Mouse (Mus musculus) hindbrain, postnatal 0 days (tissue): ENCODE results near the gene Tgfbr2. TPM values are rescaled to one million over a fixed set of nuclear protein-coding genes. Genes with fewer than 3 reads are reported as not detected.

Experiments
- ATAC-seq: fragments of 200-750 bp; cut with Nextera tagmentation; 2 replicates; pipeline ENCODE4 v1.8.0; 2017; ENCODE audit warnings: mild to moderate bottlenecking, moderate TSS enrichment, moderate library complexity
- DNase-seq: peaks from one replicate; pipeline ENCODE4 v3.0.0-alpha.2; 2015; ENCODE audit warnings: low spot score
- H3K27ac ChIP-seq: fragments of 300-500 bp; sonication (generic); 2 replicates; pipeline ENCODE4 v1.5.1; 2014; ENCODE audit warnings: mild to moderate bottlenecking
- H3K27me3 ChIP-seq: fragments of 300-500 bp; sonication (generic); 2 replicates; pipeline ENCODE4 v1.6.1; 2014; ENCODE audit warnings: low read length, mixed read lengths; ENCODE audit not compliant: insufficient read depth
- H3K36me3 ChIP-seq: fragments of 300-500 bp; sonication (generic); 2 replicates; pipeline ENCODE4 v1.6.1; 2014; ENCODE audit warnings: low read length, mixed read lengths; ENCODE audit not compliant: insufficient read depth
- H3K4me1 ChIP-seq: fragments of 300-500 bp; sonication (generic); 2 replicates; pipeline ENCODE4 v1.6.1; 2014; ENCODE audit warnings: antibody characterized with exemption, low read length, mixed read lengths; ENCODE audit not compliant: insufficient read depth
- H3K4me2 ChIP-seq: fragments of 300-500 bp; sonication (generic); 2 replicates; pipeline ENCODE4 v1.6.1; 2014; ENCODE audit warnings: low read depth, mild to moderate bottlenecking, low read length, moderate library complexity, mixed read lengths
- H3K4me3 ChIP-seq: fragments of 300-500 bp; sonication (generic); 2 replicates; pipeline ENCODE4 v1.5.1; 2014; ENCODE audit warnings: low read length
- H3K9ac ChIP-seq: fragments of 300-500 bp; sonication (generic); replicated peaks from 2 replicates; pipeline ENCODE4 v1.6.1; 2014; ENCODE audit warnings: mild to moderate bottlenecking, low read length, moderate library complexity, mixed read lengths
- H3K9me3 ChIP-seq: fragments of 300-500 bp; sonication (generic); 2 replicates; pipeline ENCODE4 v1.6.1; 2016; ENCODE audit warnings: low read length, mixed read lengths
- CTCF ChIP-seq: IDR thresholded peaks from 2 replicates; pipeline ENCODE4 v1.5.1; 2016; ENCODE audit warnings: antibody characterized with exemption, control low read depth, low read depth
- WGBS: fragments of 180-500 bp; shearing (Covaris S2); extraction: QIAGEN DNeasy Blood & Tissue Kit; methylation state at CpG from one replicate; pipeline ENCODE4 v1.1.7; 2014; 5-methylcytosine and 5-hydroxymethylcytosine counted together
- polyA plus RNA-seq: library from polyadenylated mRNA; unstranded; fragments of >200 nt; fragmentation: Nextera tagmentation; extraction: Ambion mirVana; gene quantifications from 2 replicates; pipeline ENCODE4 v1.2.1, GENCODE M21; 2015
- total RNA-seq: library from RNA; depleted of rRNA; stranded (reverse); fragments of >200 nt; gene quantifications from 2 replicates; pipeline ENCODE4 v1.2.3, GENCODE M21; 2014

Gene Tgfbr2
- total and polyA plus RNA-seq, 2 experiments from 2014 or later = 7.7 to 21.7 TPM

DNA sequence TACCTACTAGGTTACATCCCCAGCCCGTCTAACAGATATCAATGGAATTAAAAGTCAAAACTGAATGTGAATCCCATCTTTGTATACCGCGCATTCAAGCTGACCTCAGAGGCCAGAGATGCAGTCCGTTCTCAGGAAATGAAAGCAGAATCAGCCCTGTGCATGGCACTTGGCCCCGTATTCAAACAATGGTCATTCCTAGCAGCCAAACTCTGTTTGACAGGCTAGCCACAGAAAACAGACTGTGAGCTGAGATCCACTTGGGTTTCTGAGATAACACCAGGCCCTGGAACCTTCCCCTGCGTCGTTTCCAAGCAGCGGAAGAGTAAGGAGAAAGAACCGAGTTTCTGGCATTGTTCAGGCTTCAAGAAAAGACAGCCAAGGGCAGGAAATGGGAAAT is 28.9 kb downstream of the Tgfbr2 start:
- 50% methylated on average over 9 of the region's 9 CpGs for WGBS
- no peak overlapping the region; the same call in 1 of the 2 replicates for H3K27ac ChIP-seq
- no peaks in the 10 kb centered on the region for H3K36me3 ChIP-seq
- H3K9ac ChIP-seq = no peak overlapping the region
- no peak overlapping the region for H3K4me3 ChIP-seq
- no peak for TF ChIP-seq CTCF
- no peaks in the 10 kb centered on the region for H3K27me3 ChIP-seq
- ATAC-seq (no peak), DNase-seq (no peak)
- H3K4me2 ChIP-seq = no peak overlapping the region
- H3K9me3 ChIP-seq = no peaks in the 10 kb centered on the region
- no peaks in the 10 kb centered on the region for H3K4me1 ChIP-seq

- no peak overlapping the region for H3K4me3 ChIP-seq
- DNase-seq = no peak
- no peaks in the 10 kb centered on the region for H3K4me1 ChIP-seq
- no peak overlapping the region for H3K27ac ChIP-seq
- no peak overlapping the region for H3K9ac ChIP-seq
- no peak for TF ChIP-seq CTCF
- no peaks in the 10 kb centered on the region for H3K9me3 ChIP-seq
- H3K4me2 ChIP-seq = no peak overlapping the region
- no peaks in the 10 kb centered on the region for H3K36me3 ChIP-seq
- no peak for ATAC-seq
- 71% methylated on average over 10 of the region's 10 CpGs for WGBS
- no peaks in the 10 kb centered on the region for H3K27me3 ChIP-seq
Observed at GRCm38 (mm10) chr9:116145231-116145641, 29.9 kb downstream of the Tgfbr2 start.

GRCm38 (mm10) chr9:116140422-116140821 is 34.7 kb downstream of the Tgfbr2 start:
- 94% methylated on average over 6 of the region's 6 CpGs for WGBS
- Histone ChIP-seq H3K4me2 (no peak overlapping the region), H3K36me3 (no peaks in the 10 kb centered on the region), H3K4me1 (peaks cover 14% of the 10 kb centered on the region; the same call in 1 of the 2 replicates), H3K9me3 (no peaks in the 10 kb centered on the region), H3K4me3 (no peak overlapping the region), H3K9ac (no peak overlapping the region), H3K27ac (no peak overlapping the region), H3K27me3 (no peaks in the 10 kb centered on the region)
- no peak for TF ChIP-seq CTCF
- ATAC-seq (no peak), DNase-seq (no peak)

DNA sequence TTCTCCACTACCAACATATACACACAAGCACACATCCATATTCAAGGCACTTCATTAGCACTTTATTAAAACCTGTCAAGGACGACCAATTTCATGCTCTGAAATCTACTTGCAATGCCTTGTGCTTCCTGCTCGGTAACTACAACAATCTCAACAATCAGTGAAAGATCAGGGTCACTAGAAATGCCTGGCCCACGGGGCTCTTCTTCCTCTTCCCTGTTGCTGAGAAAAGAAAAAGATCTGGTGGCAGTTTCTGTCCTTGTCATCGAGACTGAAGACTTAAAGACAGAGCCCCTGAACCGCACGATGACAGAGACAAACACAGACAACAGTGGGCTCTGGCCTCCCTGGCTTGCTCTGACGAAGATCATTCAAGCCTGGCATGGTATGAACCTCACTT is 35.6 kb downstream of the Tgfbr2 start:
- no peak overlapping the region for H3K4me2 ChIP-seq
- ATAC-seq (no peak), DNase-seq (no peak)
- no peak overlapping the region for H3K9ac ChIP-seq
- no peaks in the 10 kb centered on the region for H3K36me3 ChIP-seq
- H3K4me1 ChIP-seq = peaks cover 14% of the 10 kb centered on the region; the same call in 1 of the 2 replicates
- no peak for TF ChIP-seq CTCF
- no peak overlapping the region for H3K4me3 ChIP-seq
- H3K27ac ChIP-seq = no peak overlapping the region; the same call in 1 of the 2 replicates
- no peaks in the 10 kb centered on the region for H3K9me3 ChIP-seq
- H3K27me3 ChIP-seq = no peaks in the 10 kb centered on the region
- 76% methylated on average over 7 of the region's 7 CpGs for WGBS

DNA sequence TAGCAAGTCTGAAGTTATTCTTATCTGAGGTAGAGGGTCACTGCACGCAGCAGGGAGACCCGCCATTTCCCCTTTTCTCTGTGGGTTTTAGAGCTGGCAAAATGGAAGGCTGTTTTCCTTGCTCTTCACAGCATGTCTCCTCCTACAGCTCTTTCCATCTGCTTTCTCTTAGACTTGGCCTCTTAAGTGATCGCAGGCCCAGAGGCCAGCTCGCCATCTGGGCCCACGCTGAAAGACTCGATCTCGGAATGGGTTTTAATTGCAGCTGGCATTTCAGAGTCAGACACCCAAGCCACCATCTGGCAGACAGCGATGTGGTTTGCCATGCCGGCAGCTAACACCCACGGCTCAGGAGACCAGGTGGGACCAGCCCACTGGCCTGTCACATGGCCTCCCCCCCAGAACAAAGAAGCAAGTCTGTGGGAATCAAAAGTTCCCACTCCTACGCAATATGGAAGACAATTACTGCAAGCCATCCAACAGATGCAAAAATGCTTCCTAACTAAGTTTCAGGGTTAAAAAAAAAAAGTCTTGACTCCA is 36.5 kb downstream of the Tgfbr2 start:
- Histone ChIP-seq H3K9me3 (no peaks in the 10 kb centered on the region), H3K4me3 (no peak overlapping the region), H3K27me3 (no peaks in the 10 kb centered on the region), H3K27ac (no peak overlapping the region), H3K4me2 (no peak overlapping the region), H3K36me3 (no peaks in the 10 kb centered on the region), H3K4me1 (peaks cover 14% of the 10 kb centered on the region; the same call in 1 of the 2 replicates), H3K9ac (no peak overlapping the region)
- TF ChIP-seq CTCF = no peak
- peak; percentile 81 for ATAC-seq
- DNase-seq = peak; percentile 81
- WGBS = 31% methylated on average over 11 of the region's 11 CpGs

DNA sequence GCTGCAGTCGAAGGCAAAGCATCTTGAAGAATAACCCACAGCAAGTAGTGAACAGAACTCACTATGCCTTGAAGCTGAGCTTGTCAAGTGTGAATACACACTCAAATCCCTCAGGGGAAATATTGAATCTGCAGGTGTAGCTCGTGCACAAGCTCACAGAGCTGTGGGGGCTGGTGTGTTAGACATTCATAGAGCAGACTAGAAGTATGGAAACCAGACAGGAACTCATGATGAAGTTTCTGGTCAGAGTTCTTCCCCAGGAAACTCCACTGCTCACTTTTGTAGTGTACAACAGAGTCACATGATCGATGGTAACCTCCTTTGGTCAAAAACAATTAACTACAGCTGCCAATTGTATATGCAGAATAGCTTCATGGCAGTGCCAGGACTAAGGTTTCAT is 37.5 kb downstream of the Tgfbr2 start:
- H3K4me1 ChIP-seq = peaks cover 14% of the 10 kb centered on the region; the same call in 1 of the 2 replicates
- no peaks in the 10 kb centered on the region for H3K9me3 ChIP-seq
- H3K9ac ChIP-seq = no peak overlapping the region
- no peaks in the 10 kb centered on the region for H3K36me3 ChIP-seq
- no peak overlapping the region for H3K4me2 ChIP-seq
- WGBS = 81% methylated on average over 3 of the region's 3 CpGs
- no peak for TF ChIP-seq CTCF
- H3K27ac ChIP-seq = no peak overlapping the region
- ATAC-seq (no peak), DNase-seq (no peak)
- no peak overlapping the region for H3K4me3 ChIP-seq
- H3K27me3 ChIP-seq = no peaks in the 10 kb centered on the region

DNA sequence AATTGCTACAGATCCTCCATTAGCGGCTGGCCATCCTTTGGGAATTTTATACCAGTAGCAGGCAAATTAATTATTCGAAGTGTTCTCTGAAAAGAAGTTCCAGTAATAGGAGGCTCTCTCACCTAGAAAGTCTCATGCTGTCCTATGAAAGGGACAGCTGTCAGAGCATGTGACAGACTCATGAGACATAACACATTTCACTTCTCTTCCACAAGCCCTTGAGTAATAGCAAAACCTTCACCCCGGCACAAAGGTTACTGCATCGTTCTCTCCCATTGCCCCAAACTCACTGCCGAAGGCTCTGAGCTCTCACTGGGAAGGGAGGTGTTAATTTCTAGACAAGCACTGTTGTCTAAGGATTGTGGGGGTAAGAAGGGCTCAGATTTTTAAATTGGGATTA is 38.3 kb downstream of the Tgfbr2 start:
- Histone ChIP-seq H3K9me3 (no peaks in the 10 kb centered on the region), H3K27ac (no peak overlapping the region), H3K9ac (no peak overlapping the region), H3K4me2 (no peak overlapping the region), H3K4me3 (no peak overlapping the region), H3K27me3 (no peaks in the 10 kb centered on the region), H3K36me3 (no peaks in the 10 kb centered on the region), H3K4me1 (peaks cover 14% of the 10 kb centered on the region; the same call in 1 of the 2 replicates)
- DNase-seq (no peak), ATAC-seq (no peak)
- no peak for TF ChIP-seq CTCF
- 59% methylated on average over 5 of the region's 5 CpGs for WGBS
